Mouse (Mus musculus): ENCODE results near the gene Bach1.

DNA sequence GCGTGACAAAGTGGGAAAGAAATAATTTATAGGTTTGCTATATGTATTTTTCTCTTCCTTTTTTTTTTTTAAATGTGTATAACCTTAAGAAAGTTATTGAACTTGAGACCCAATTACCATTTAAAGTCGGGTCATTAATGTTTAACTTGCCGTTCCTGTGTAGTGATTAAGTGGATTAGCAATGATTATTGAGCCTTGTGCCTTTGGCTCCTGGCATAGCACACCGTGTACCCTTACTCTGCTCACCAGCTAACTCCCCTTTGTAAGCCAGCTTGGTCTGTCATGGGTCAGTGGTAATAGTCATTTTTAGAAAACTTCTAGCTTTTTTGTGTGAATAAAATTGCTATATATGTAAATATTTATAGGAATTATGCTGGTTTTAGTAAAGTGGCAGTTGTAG is 73.2 kb downstream of the Bach1 start:
- TF ChIP-seq POLR2AphosphoS2 (IDR thresholded peaks at IDR 0.05; ENCODE audit: insufficient read length, low read depth) (no peak), MAX (IDR thresholded peaks at IDR 0.05; ENCODE audit: low read depth) (no peak), CEBPB (IDR thresholded peaks at IDR 0.05; ENCODE audit: insufficient read depth, poor library complexity, severe bottlenecking) (no peak), POLR2A (IDR thresholded peaks at IDR 0.05; ENCODE audit: insufficient read length, low read depth) (no peak), USF1 (IDR thresholded peaks at IDR 0.05; ENCODE audit: low read depth) (no peak), E2F4 (IDR thresholded peaks at IDR 0.05; ENCODE audit: insufficient read depth) (no peak), MYOG (IDR thresholded peaks at IDR 0.05; ENCODE audit: control insufficient read depth in 1 of 3, insufficient read depth in 1 of 3, insufficient read length in 2 of 3, low read depth in 2 of 3) (no peak), TCF12 (IDR thresholded peaks at IDR 0.05; ENCODE audit: insufficient read depth, poor library complexity, severe bottlenecking) (no peak), REST (IDR thresholded peaks at IDR 0.05; ENCODE audit: insufficient read depth, insufficient read length) (no peak), MYOD1 (IDR thresholded peaks at IDR 0.05; ENCODE audit: control insufficient read depth in 1 of 3, insufficient read length in 2 of 3, low read depth in 2 of 3) (no peak), TCF3 (IDR thresholded peaks at IDR 0.05; ENCODE audit: insufficient read length, low read depth) (no peak), SRF (IDR thresholded peaks at IDR 0.05; ENCODE audit: control insufficient read depth, insufficient read length, low read depth) (no peak)

All from myocyte (in vitro differentiated cells).